Mouse (Mus musculus): Measurements from ENCODE around the gene Pld1. TPM values are rescaled to one million over a fixed set of nuclear protein-coding genes. Genes with fewer than 3 reads are reported as not detected.

The Pld1 gene
- total RNA-seq, 2 experiments from 2014 or later, result 12.1 to 16.4 TPM

Other genes with a start within 250 kb of the Pld1 start
- gene Fndc3b, start 227.4 kb upstream of the Pld1 start, total RNA-seq (2021), result 10 to 100 TPM; 58.3 to 58.7 TPM
- gene Tmem212, start 42.3 kb upstream of the Pld1 start, total RNA-seq (2021), result not detected

All from heart, postnatal 36 days (tissue).